Mouse (Mus musculus): ENCODE measurements around the gene Tex10. TPM values are rescaled to one million over a fixed set of nuclear protein-coding genes. Genes with fewer than 3 reads are reported as not detected.

Gene Tex10
- polyA plus RNA-seq, 1 experiment from 2014 or later, result 78.6 TPM

Other genes with a start within 250 kb of the Tex10 start
- 60.5 and 63.3 TPM in 2 replicates for gene Erp44, start 193.9 kb downstream of the Tex10 start, polyA plus RNA-seq (2014; fragmentation: Nextera tagmentation; extraction: Ambion mirVana)
- 7.5 and 9.8 TPM in 2 replicates for gene Invs, start 193.7 kb downstream of the Tex10 start, polyA plus RNA-seq (2014; fragmentation: Nextera tagmentation; extraction: Ambion mirVana)
- 64.0 and 65.2 TPM in 2 replicates for gene Msantd3, start 66.5 kb upstream of the Tex10 start, polyA plus RNA-seq (2014; fragmentation: Nextera tagmentation; extraction: Ambion mirVana)
- gene Tmeff1, start 111.7 kb upstream of the Tex10 start, polyA plus RNA-seq (2014; fragmentation: Nextera tagmentation; extraction: Ambion mirVana), result 124 and 138 TPM in 2 replicates
- 1.0 and 1.3 TPM in 2 replicates for gene Cavin4, start 190.1 kb upstream of the Tex10 start, polyA plus RNA-seq (2014; fragmentation: Nextera tagmentation; extraction: Ambion mirVana)